Mouse (Mus musculus) intestine, postnatal 0 days (tissue): ENCODE data around the gene Fpr-rs6. TPM values are rescaled to one million over a fixed set of nuclear protein-coding genes. Genes with fewer than 3 reads are reported as not detected.

Experiments
- ATAC-seq: fragments of 200-750 bp; cut with Nextera tagmentation; 2 replicates; pipeline ENCODE4 v1.8.0; 2017; ENCODE audit warnings: mild to moderate bottlenecking, moderate TSS enrichment, moderate library complexity
- H3K27ac ChIP-seq: fragments of 300-500 bp; sonication (generic); 2 replicates; pipeline ENCODE4 v1.5.1; 2014; ENCODE audit warnings: mild to moderate bottlenecking, low read depth, low read length, moderate library complexity
- H3K27me3 ChIP-seq: fragments of 300-500 bp; sonication (generic); replicated peaks from 2 replicates; pipeline ENCODE4 v1.6.1; 2014; ENCODE audit warnings: low read length, mixed read lengths; ENCODE audit not compliant: control insufficient read depth, insufficient read depth
- H3K36me3 ChIP-seq: fragments of 300-500 bp; sonication (generic); 2 replicates; pipeline ENCODE4 v1.6.1; 2014; ENCODE audit warnings: mild to moderate bottlenecking, moderate library complexity; ENCODE audit not compliant: control insufficient read depth, insufficient read depth
- H3K4me1 ChIP-seq: fragments of 300-500 bp; sonication (generic); replicated peaks from 2 replicates; pipeline ENCODE4 v1.6.1; 2014; ENCODE audit warnings: antibody characterized with exemption, low read length, mixed read lengths; ENCODE audit not compliant: control insufficient read depth, insufficient read depth
- H3K4me2 ChIP-seq: fragments of 300-500 bp; sonication (generic); replicated peaks from 2 replicates; pipeline ENCODE4 v1.6.1; 2014; ENCODE audit warnings: low read depth, mild to moderate bottlenecking, moderate library complexity
- H3K4me3 ChIP-seq: fragments of 300-500 bp; sonication (generic); 2 replicates; pipeline ENCODE4 v1.5.1; 2014; ENCODE audit warnings: low read depth, low read length
- H3K9ac ChIP-seq: fragments of 300-500 bp; sonication (generic); 2 replicates; pipeline ENCODE4 v1.6.1; 2014; ENCODE audit warnings: mild to moderate bottlenecking, low read depth, low read length
- H3K9me3 ChIP-seq: fragments of 300-500 bp; sonication (generic); 2 replicates; pipeline ENCODE4 v1.6.1; 2016; ENCODE audit warnings: mixed run types; ENCODE audit not compliant: control insufficient read depth
- CTCF ChIP-seq: sonication (generic); IDR thresholded peaks from 2 replicates; pipeline ENCODE4 v1.5.1; 2016; ENCODE audit warnings: low read depth, mild to moderate bottlenecking, control low read depth, antibody characterized with exemption, moderate library complexity
- polyA plus RNA-seq: library from polyadenylated mRNA; unstranded; fragments of >200 nt; fragmentation: Nextera tagmentation; extraction: Ambion mirVana; gene quantifications from 2 replicates; pipeline ENCODE4 v1.2.1, GENCODE M21; 2015

The Fpr-rs6 gene
- not detected in 2 replicates for polyA plus RNA-seq

DNA sequence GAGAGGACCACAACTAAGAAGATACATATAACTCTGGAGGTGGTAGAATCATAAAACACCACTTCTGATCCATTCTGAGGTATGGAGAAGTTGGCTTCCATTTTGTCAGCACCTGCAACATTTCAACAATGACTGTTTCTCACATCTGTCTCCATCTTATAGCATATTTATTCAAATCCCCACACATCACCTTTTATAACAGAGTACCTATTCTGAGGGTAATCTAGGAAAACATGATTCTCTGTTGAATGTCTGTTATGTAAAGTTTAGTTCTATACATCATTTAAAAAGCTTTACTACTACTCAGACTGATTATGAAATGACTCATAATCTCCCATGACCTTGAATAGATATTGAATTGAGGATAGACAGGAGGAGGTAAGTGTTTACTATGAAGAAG is at the start of gene Fpr-rs6:
Fpr-rs6 (minus strand) TSS at position 101 of the 400 bp plus-strand sequence.
- H3K4me2 ChIP-seq: no peak within 1 kb of the TSS
- no peaks in the 10 kb centered on the region for H3K27me3 ChIP-seq
- H3K27ac ChIP-seq: no peak within 1 kb of the TSS
- no peaks in the 10 kb centered on the region for H3K36me3 ChIP-seq
- H3K9me3 ChIP-seq: no peaks in the 10 kb centered on the region
- no peak for ATAC-seq
- H3K4me3 ChIP-seq: no peak within 1 kb of the TSS
- no peak for TF ChIP-seq CTCF
- H3K4me1 ChIP-seq: no peaks in the 10 kb centered on the region
- no peak within 1 kb of the TSS for H3K9ac ChIP-seq

Other genes starting within 250 kb of the Fpr-rs6 start
- not detected in 2 replicates for gene Vmn2r104, start 134.8 kb downstream of the Fpr-rs6 start, polyA plus RNA-seq
- not detected in 2 replicates for gene Fpr-rs7, start 68.9 kb downstream of the Fpr-rs6 start, polyA plus RNA-seq
- not detected in 2 replicates for gene Vmn2r105, start 52.0 kb upstream of the Fpr-rs6 start, polyA plus RNA-seq
- gene Vmn2r106, start 102.5 kb upstream of the Fpr-rs6 start, polyA plus RNA-seq: not detected in 2 replicates
- not detected in 2 replicates for gene Vmn2r107, start 162.1 kb upstream of the Fpr-rs6 start, polyA plus RNA-seq
- gene Vmn1r224, start 231.0 kb upstream of the Fpr-rs6 start, polyA plus RNA-seq: not detected in 2 replicates